Mouse (Mus musculus) megakaryocyte, embryonic 14.5 days (primary cell): ENCODE measurements around the gene Pfdn5.

Experiments used
- FLI1 ChIP-seq: IDR thresholded peaks from 2 replicates; pipeline ENCODE4 v1.6.1; 2012; ENCODE audit warnings: low read length, inconsistent platforms, mixed read lengths
- GATA1 ChIP-seq: IDR thresholded peaks from 3 replicates; pipeline ENCODE4 v1.6.1; 2012; ENCODE audit warnings: mixed read lengths, low read length, inconsistent platforms, borderline replicate concordance

GRCm38 (mm10) chr15:102350138-102350941, 24.4 kb downstream of the Pfdn5 start, which contains the start of gene Aaas:
- TF ChIP-seq GATA1 (no peak), FLI1 (peak; percentile 90; the same call in 1 of the 2 replicates)
